Mouse (Mus musculus): ENCODE data around the gene Vangl2. TPM values are rescaled to one million over a fixed set of nuclear protein-coding genes. Genes with fewer than 3 reads are reported as not detected.

The Vangl2 gene
- polyA plus RNA-seq, 1 experiment from 2014 or later: 55.8 TPM

GRCm38 (mm10) chr1:172049131-172049782, 21.0 kb upstream of the Vangl2 start:
- DNase-seq (ENCODE audit: low spot score): peak; percentile 41
- H3K27ac ChIP-seq (ENCODE audit: low read depth, low read length): peak overlapping the region; percentile 91

GRCm38 (mm10) chr1:172048241-172048734, 20.0 kb upstream of the Vangl2 start:
- Histone ChIP-seq H3K36me3 (ENCODE audit: control insufficient read depth, insufficient read depth, low read length) (no peaks in the 10 kb centered on the region), H3K4me1 (ENCODE audit: control insufficient read depth, insufficient read depth, low read length) (peaks cover 18% of the 10 kb centered on the region), H3K4me2 (ENCODE audit: low read length) (peak overlapping the region; percentile 22), H3K4me3 (ENCODE audit: low read depth, low read length) (peak overlapping the region; percentile 0; the same call in 1 of the 2 replicates), H3K9me3 (replicated peaks; ENCODE audit: control insufficient read depth, low read length) (no peaks in the 10 kb centered on the region), H3K9ac (ENCODE audit: low read length) (peak overlapping the region; percentile 29; the same call in 1 of the 2 replicates), H3K27me3 (replicated peaks; ENCODE audit: control insufficient read depth, insufficient read depth, low read length) (no peaks in the 10 kb centered on the region; the same call in 1 of the 2 replicates), H3K27ac (ENCODE audit: low read depth, low read length) (peak overlapping the region; percentile 91)
- 4% methylated on average over 6 of the region's 6 CpGs for WGBS
- DNase-seq (ENCODE audit: low spot score) (peak; percentile 90), ATAC-seq (peak; percentile 88)

More at GRCm38 (mm10) chr1:172049131-172049782, 21.0 kb upstream of the Vangl2 start:
- Histone ChIP-seq H3K9ac (ENCODE audit: low read length) (peak overlapping the region; percentile 29), H3K27me3 (replicated peaks; ENCODE audit: control insufficient read depth, insufficient read depth, low read length) (peaks cover 4% of the 10 kb centered on the region; the same call in 1 of the 2 replicates), H3K4me3 (ENCODE audit: low read depth, low read length) (no peak overlapping the region), H3K36me3 (ENCODE audit: control insufficient read depth, insufficient read depth, low read length) (no peaks in the 10 kb centered on the region), H3K4me1 (ENCODE audit: control insufficient read depth, insufficient read depth, low read length) (peaks cover 26% of the 10 kb centered on the region), H3K4me2 (ENCODE audit: low read length) (peak overlapping the region; percentile 25), H3K9me3 (replicated peaks; ENCODE audit: control insufficient read depth, low read length) (no peaks in the 10 kb centered on the region)
- 16% methylated on average over 13 of the region's 13 CpGs for WGBS
- ATAC-seq: peak; percentile 22

GRCm38 (mm10) chr1:172046938-172047337, 18.7 kb upstream of the Vangl2 start:
- no peaks in the 10 kb centered on the region for H3K9me3 ChIP-seq (replicated peaks; ENCODE audit: control insufficient read depth, low read length)
- ATAC-seq (peak; percentile 58), DNase-seq (ENCODE audit: low spot score) (peak; percentile 91)
- H3K4me3 ChIP-seq (ENCODE audit: low read depth, low read length): no peak overlapping the region
- H3K27ac ChIP-seq (ENCODE audit: low read depth, low read length): peak overlapping the region; percentile 91; the same call in 1 of the 2 replicates
- H3K9ac ChIP-seq (ENCODE audit: low read length): no peak overlapping the region
- H3K4me2 ChIP-seq (ENCODE audit: low read length): no peak overlapping the region
- WGBS: 11% methylated on average over 5 of the region's 5 CpGs
- H3K4me1 ChIP-seq (ENCODE audit: control insufficient read depth, insufficient read depth, low read length): peaks cover 12% of the 10 kb centered on the region
- H3K27me3 ChIP-seq (replicated peaks; ENCODE audit: control insufficient read depth, insufficient read depth, low read length): no peaks in the 10 kb centered on the region
- H3K36me3 ChIP-seq (ENCODE audit: control insufficient read depth, insufficient read depth, low read length): no peaks in the 10 kb centered on the region

- H3K4me2 ChIP-seq (ENCODE audit: low read length): no peak overlapping the region
- ATAC-seq (no peak), DNase-seq (ENCODE audit: low spot score) (no peak)
- WGBS: 74% methylated on average over 8 of the region's 8 CpGs
- H3K27ac ChIP-seq (ENCODE audit: low read depth, low read length): no peak overlapping the region
- H3K9me3 ChIP-seq (replicated peaks; ENCODE audit: control insufficient read depth, low read length): no peaks in the 10 kb centered on the region
- H3K4me3 ChIP-seq (ENCODE audit: low read depth, low read length): no peak overlapping the region
- peaks cover 12% of the 10 kb centered on the region for H3K4me1 ChIP-seq (ENCODE audit: control insufficient read depth, insufficient read depth, low read length)
- no peaks in the 10 kb centered on the region for H3K27me3 ChIP-seq (replicated peaks; ENCODE audit: control insufficient read depth, insufficient read depth, low read length)
- no peaks in the 10 kb centered on the region for H3K36me3 ChIP-seq (ENCODE audit: control insufficient read depth, insufficient read depth, low read length)
- no peak overlapping the region for H3K9ac ChIP-seq (ENCODE audit: low read length)
Measured at GRCm38 (mm10) chr1:172046410-172046809, 18.2 kb upstream of the Vangl2 start.

- no peak overlapping the region for H3K4me2 ChIP-seq (ENCODE audit: low read length)
- 98% methylated on average over 2 of the region's 2 CpGs for WGBS
- H3K4me3 ChIP-seq (ENCODE audit: low read depth, low read length): no peak overlapping the region
- H3K4me1 ChIP-seq (ENCODE audit: control insufficient read depth, insufficient read depth, low read length): peaks cover 16% of the 10 kb centered on the region
- H3K27ac ChIP-seq (ENCODE audit: low read depth, low read length): no peak overlapping the region
- H3K36me3 ChIP-seq (ENCODE audit: control insufficient read depth, insufficient read depth, low read length): no peaks in the 10 kb centered on the region
- no peaks in the 10 kb centered on the region for H3K9me3 ChIP-seq (replicated peaks; ENCODE audit: control insufficient read depth, low read length)
- no peak overlapping the region for H3K9ac ChIP-seq (ENCODE audit: low read length)
- ATAC-seq (no peak), DNase-seq (ENCODE audit: low spot score) (no peak)
- no peaks in the 10 kb centered on the region for H3K27me3 ChIP-seq (replicated peaks; ENCODE audit: control insufficient read depth, insufficient read depth, low read length)
Measured at GRCm38 (mm10) chr1:172029914-172030313, 1.7 kb upstream of the Vangl2 start.

GRCm38 (mm10) chr1:172027809-172028102, 488 bp downstream of the Vangl2 start:
- Histone ChIP-seq H3K4me2 (ENCODE audit: low read length) (peak overlapping the region; percentile 94), H3K9ac (ENCODE audit: low read length) (peak overlapping the region; percentile 99), H3K9me3 (replicated peaks; ENCODE audit: control insufficient read depth, low read length) (no peaks in the 10 kb centered on the region), H3K36me3 (ENCODE audit: control insufficient read depth, insufficient read depth, low read length) (0 out of 2 replicates have a peak, but pooled peaks cover 6% of the 10 kb centered on the region), H3K4me3 (ENCODE audit: low read depth, low read length) (peak overlapping the region; percentile 94), H3K27me3 (replicated peaks; ENCODE audit: control insufficient read depth, insufficient read depth, low read length) (no peaks in the 10 kb centered on the region), H3K27ac (ENCODE audit: low read depth, low read length) (peak overlapping the region; percentile 98), H3K4me1 (ENCODE audit: control insufficient read depth, insufficient read depth, low read length) (peaks cover 34% of the 10 kb centered on the region)
- WGBS: 1% methylated on average over 10 of the region's 10 CpGs
- DNase-seq (ENCODE audit: low spot score) (peak; percentile 87), ATAC-seq (peak; percentile 65)

GRCm38 (mm10) chr1:172027010-172027808, 1.0 kb downstream of the Vangl2 start:
- DNase-seq (ENCODE audit: low spot score): peak; percentile 91
- H3K4me1 ChIP-seq (ENCODE audit: control insufficient read depth, insufficient read depth, low read length): peaks cover 40% of the 10 kb centered on the region
- peak overlapping the region; percentile 99 for H3K9ac ChIP-seq (ENCODE audit: low read length)
- ATAC-seq: peak; percentile 84
- H3K4me2 ChIP-seq (ENCODE audit: low read length): peak overlapping the region; percentile 94
- under 1% methylated on average over 39 of the region's 54 CpGs for WGBS
- 0 out of 2 replicates have a peak, but pooled peaks cover 9% of the 10 kb centered on the region for H3K36me3 ChIP-seq (ENCODE audit: control insufficient read depth, insufficient read depth, low read length)
- no peaks in the 10 kb centered on the region for H3K9me3 ChIP-seq (replicated peaks; ENCODE audit: control insufficient read depth, low read length)
- no peaks in the 10 kb centered on the region for H3K27me3 ChIP-seq (replicated peaks; ENCODE audit: control insufficient read depth, insufficient read depth, low read length)
- H3K27ac ChIP-seq (ENCODE audit: low read depth, low read length): peak overlapping the region; percentile 98
- H3K4me3 ChIP-seq (ENCODE audit: low read depth, low read length): peak overlapping the region; percentile 94

GRCm38 (mm10) chr1:172026201-172026901, 1.9 kb downstream of the Vangl2 start:
- ATAC-seq: peak; percentile 71
- Histone ChIP-seq H3K27me3 (replicated peaks; ENCODE audit: control insufficient read depth, insufficient read depth, low read length) (no peaks in the 10 kb centered on the region), H3K9ac (ENCODE audit: low read length) (peak overlapping the region; percentile 99), H3K36me3 (ENCODE audit: control insufficient read depth, insufficient read depth, low read length) (0 out of 2 replicates have a peak, but pooled peaks cover 12% of the 10 kb centered on the region), H3K9me3 (replicated peaks; ENCODE audit: control insufficient read depth, low read length) (no peaks in the 10 kb centered on the region), H3K4me3 (ENCODE audit: low read depth, low read length) (peak overlapping the region; percentile 94), H3K4me1 (ENCODE audit: control insufficient read depth, insufficient read depth, low read length) (peaks cover 47% of the 10 kb centered on the region), H3K4me2 (ENCODE audit: low read length) (peak overlapping the region; percentile 94), H3K27ac (ENCODE audit: low read depth, low read length) (peak overlapping the region; percentile 98)
- under 1% methylated on average over 23 of the region's 23 CpGs for WGBS
- peak; percentile 86 for DNase-seq (ENCODE audit: low spot score)
